Mouse (Mus musculus): ENCODE results near the gene Fut1. TPM values are rescaled to one million over a fixed set of nuclear protein-coding genes. Genes with fewer than 3 reads are reported as not detected.
"Not testable (repeated sequence)": the region's sequence is repeated elsewhere in the genome, so short reads cannot be mapped to it uniquely, and the experiment has no call there.

Gene Fut1
- total RNA-seq, 2 experiments from 2014 or later: not detected

DNA sequence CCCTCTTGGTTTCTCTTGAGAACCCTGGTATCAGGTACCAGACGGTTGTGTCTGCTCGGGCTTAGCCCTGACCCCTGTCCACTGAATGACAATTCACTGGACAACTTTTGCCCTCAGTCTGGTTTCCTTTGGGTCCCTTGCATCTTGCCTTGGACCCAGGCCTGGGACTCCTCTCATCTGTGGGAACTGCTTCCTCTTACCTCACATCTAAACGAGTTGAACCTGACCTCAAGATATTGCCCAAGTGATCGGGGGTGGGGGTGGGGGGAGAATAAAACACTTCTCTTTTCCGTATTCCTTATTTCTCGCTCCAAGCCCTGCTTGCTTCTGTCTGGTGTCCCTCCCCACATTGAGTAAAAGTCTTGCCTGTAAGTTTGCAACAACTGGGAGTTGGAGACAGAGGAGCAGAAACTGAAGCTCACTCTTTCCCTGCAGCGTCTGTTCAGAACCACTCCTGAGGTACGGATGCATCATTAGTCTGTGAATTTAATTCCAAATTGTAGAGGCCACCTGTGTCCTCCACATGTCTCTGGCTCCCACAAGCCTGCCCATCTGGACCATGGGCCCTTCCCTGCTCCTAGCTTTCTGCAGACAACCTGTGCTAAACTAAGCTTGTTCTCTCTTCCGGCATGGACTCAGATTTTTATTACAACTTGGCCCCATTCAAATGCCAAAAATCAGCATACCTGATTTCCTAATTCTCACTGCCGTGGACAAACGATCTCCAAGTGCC is 43.8 kb downstream of the Fut1 start:
- no peak for ATAC-seq (replicated peaks; ENCODE audit: low FRiP score, poor library complexity, severe bottlenecking)

DNA sequence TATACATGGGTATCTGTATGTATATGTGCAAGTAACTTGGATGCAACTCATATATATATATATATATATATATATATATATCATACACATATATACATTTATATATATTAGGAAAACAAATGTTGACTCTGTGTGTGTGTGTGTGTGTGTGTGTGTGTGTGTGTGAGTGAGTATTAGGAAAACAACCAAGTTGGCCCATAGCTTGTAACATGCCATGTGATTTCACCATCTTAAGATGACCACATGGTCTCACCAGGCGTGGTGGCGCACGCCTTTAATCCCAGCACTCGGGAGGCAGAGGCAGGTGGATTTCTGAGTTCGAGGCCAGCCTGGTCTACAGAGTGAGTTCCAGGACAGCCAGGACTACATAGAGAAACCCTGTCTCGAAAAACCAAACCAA is 44.6 kb downstream of the Fut1 start:
- ATAC-seq (replicated peaks; ENCODE audit: low FRiP score, poor library complexity, severe bottlenecking): not testable (repeated sequence)

GRCm38 (mm10) chr7:45665303-45666138 is 48.4 kb downstream of the Fut1 start:
- no peak for ATAC-seq (replicated peaks; ENCODE audit: low FRiP score, poor library complexity, severe bottlenecking)

DNA sequence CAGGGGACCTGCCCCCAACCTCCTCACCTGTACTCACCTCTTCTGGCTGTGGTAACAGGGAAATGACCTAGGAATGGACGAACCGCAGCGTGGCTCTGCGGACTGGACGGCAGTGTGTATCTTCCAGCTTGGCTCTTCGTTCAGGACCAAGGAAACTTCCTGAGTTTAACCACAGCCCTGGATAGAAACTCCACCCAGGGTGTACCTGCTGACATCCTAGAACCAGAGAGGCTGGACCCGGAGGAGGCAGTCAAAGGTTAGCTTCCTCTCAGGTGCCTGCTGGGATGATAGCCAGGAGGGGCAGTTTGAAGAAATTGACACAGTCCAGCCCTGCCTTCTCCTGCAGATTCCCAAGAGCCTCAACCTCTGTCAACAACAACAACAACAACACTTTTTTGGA is 49.1 kb downstream of the Fut1 start, which contains the start of gene Fut2:
Gene Fut2, minus strand, starts transcription at position 234 of the 400 bp plus-strand sequence.
- no peak for ATAC-seq (replicated peaks; ENCODE audit: low FRiP score, poor library complexity, severe bottlenecking)

DNA sequence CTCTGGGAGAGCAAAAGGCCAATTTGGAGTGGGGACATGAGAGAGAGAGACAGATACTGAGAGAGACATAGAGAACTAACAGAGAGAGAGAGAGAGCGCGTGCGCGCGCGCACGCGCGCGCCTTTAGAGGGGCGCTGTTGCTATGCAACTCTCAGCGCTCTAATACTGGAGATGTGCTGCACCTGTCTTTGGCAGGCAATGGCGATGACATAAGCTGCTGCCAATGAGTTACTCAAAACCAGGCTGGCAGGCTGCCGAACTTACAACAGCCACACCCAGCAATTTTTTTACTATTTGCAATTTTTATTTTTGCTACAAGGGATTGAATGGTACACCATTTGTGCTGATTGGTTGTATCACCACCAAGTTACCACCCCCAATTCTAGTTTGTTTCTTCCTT is 50.7 kb downstream of the Fut1 start:
- no peak for ATAC-seq (replicated peaks; ENCODE audit: low FRiP score, poor library complexity, severe bottlenecking)

- ATAC-seq (replicated peaks; ENCODE audit: low FRiP score, poor library complexity, severe bottlenecking): no peak
Measured at GRCm38 (mm10) chr7:45668921-45669320, 51.8 kb downstream of the Fut1 start.

Other genes starting within 250 kb of the Fut1 start
Only the 30 nearest of the 35 such genes appear.
- gene Ntf5, start 203.6 kb upstream of the Fut1 start, total RNA-seq (2015; ENCODE audit: low replicate concordance): not detected in 2 replicates
- gene Ntf5, start 203.6 kb upstream of the Fut1 start, total RNA-seq (2017; ENCODE audit: low replicate concordance): not detected in 2 replicates
- not detected in 2 replicates for gene Lhb, start 196.5 kb upstream of the Fut1 start, total RNA-seq (2015; ENCODE audit: low replicate concordance)
- gene Lhb, start 196.5 kb upstream of the Fut1 start, total RNA-seq (2017; ENCODE audit: low replicate concordance): not detected in 2 replicates
- 11.7 and 13.2 TPM in 2 replicates for gene Gys1, start 182.4 kb upstream of the Fut1 start, total RNA-seq (2015; ENCODE audit: low replicate concordance)
- gene Gys1, start 182.4 kb upstream of the Fut1 start, total RNA-seq (2017; ENCODE audit: low replicate concordance): 4.6 and 8.9 TPM in 2 replicates
- 54.1 and 63.4 TPM in 2 replicates for gene Ruvbl2, start 179.2 kb upstream of the Fut1 start, total RNA-seq (2015; ENCODE audit: low replicate concordance)
- 23.1 and 50.1 TPM in 2 replicates for gene Ruvbl2, start 179.2 kb upstream of the Fut1 start, total RNA-seq (2017; ENCODE audit: low replicate concordance)
- gene Ftl1, start 157.4 kb upstream of the Fut1 start, total RNA-seq (2015; ENCODE audit: low replicate concordance): 1,430 and 1,622 TPM in 2 replicates
- gene Ftl1, start 157.4 kb upstream of the Fut1 start, total RNA-seq (2017; ENCODE audit: low replicate concordance): 705 and 987 TPM in 2 replicates
- gene Bax, start 150.4 kb upstream of the Fut1 start, total RNA-seq (2015; ENCODE audit: low replicate concordance): 8.6 and 12.7 TPM in 2 replicates
- 9.7 and 11.8 TPM in 2 replicates for gene Bax, start 150.4 kb upstream of the Fut1 start, total RNA-seq (2017; ENCODE audit: low replicate concordance)
- gene Tulp2, start 135.4 kb upstream of the Fut1 start, total RNA-seq (2015; ENCODE audit: low replicate concordance): not detected in 2 replicates
- gene Tulp2, start 135.4 kb upstream of the Fut1 start, total RNA-seq (2017; ENCODE audit: low replicate concordance): 0.42 TPM in 1 of 2 replicates, not detected in the other
- not detected in 2 replicates for gene Gm45808, start 130.5 kb upstream of the Fut1 start, total RNA-seq (2015; ENCODE audit: low replicate concordance)
- gene Gm45808, start 130.5 kb upstream of the Fut1 start, total RNA-seq (2017; ENCODE audit: low replicate concordance): not detected in 2 replicates
- gene Dhdh, start 128.5 kb upstream of the Fut1 start, total RNA-seq (2015; ENCODE audit: low replicate concordance): 3.3 TPM in 2 replicates
- 2.1 and 2.3 TPM in 2 replicates for gene Dhdh, start 128.5 kb upstream of the Fut1 start, total RNA-seq (2017; ENCODE audit: low replicate concordance)
- gene Nucb1, start 106.9 kb upstream of the Fut1 start, total RNA-seq (2015; ENCODE audit: low replicate concordance): 83.0 and 88.6 TPM in 2 replicates
- gene Nucb1, start 106.9 kb upstream of the Fut1 start, total RNA-seq (2017; ENCODE audit: low replicate concordance): 487 and 671 TPM in 2 replicates
- gene Ppp1r15a, start 91.0 kb upstream of the Fut1 start, total RNA-seq (2015; ENCODE audit: low replicate concordance): 1,095 and 1,392 TPM in 2 replicates
- gene Ppp1r15a, start 91.0 kb upstream of the Fut1 start, total RNA-seq (2017; ENCODE audit: low replicate concordance): 1,351 and 1,490 TPM in 2 replicates
- 1.3 TPM in 1 of 2 replicates, not detected in the other for gene Plekha4, start 91.0 kb upstream of the Fut1 start, total RNA-seq (2015; ENCODE audit: low replicate concordance)
- 2.8 and 9.9 TPM in 2 replicates for gene Plekha4, start 91.0 kb upstream of the Fut1 start, total RNA-seq (2017; ENCODE audit: low replicate concordance)
- not detected in 2 replicates for gene Hsd17b14, start 62.4 kb upstream of the Fut1 start, total RNA-seq (2015; ENCODE audit: low replicate concordance)
- gene Hsd17b14, start 62.4 kb upstream of the Fut1 start, total RNA-seq (2017; ENCODE audit: low replicate concordance): not detected in 2 replicates
- 5.8 and 9.0 TPM in 2 replicates for gene Bcat2, start 47.1 kb upstream of the Fut1 start, total RNA-seq (2015; ENCODE audit: low replicate concordance)
- 10.7 and 11.2 TPM in 2 replicates for gene Bcat2, start 47.1 kb upstream of the Fut1 start, total RNA-seq (2017; ENCODE audit: low replicate concordance)
- not detected in 2 replicates for gene Fgf21, start 1.8 kb upstream of the Fut1 start, total RNA-seq (2015; ENCODE audit: low replicate concordance)
- not detected in 2 replicates for gene Fgf21, start 1.8 kb upstream of the Fut1 start, total RNA-seq (2017; ENCODE audit: low replicate concordance)
- not detected in 2 replicates for gene Izumo1, start 4.5 kb downstream of the Fut1 start, total RNA-seq (2015; ENCODE audit: low replicate concordance)
- not detected in 2 replicates for gene Izumo1, start 4.5 kb downstream of the Fut1 start, total RNA-seq (2017; ENCODE audit: low replicate concordance)
- not detected in 2 replicates for gene Rasip1, start 10.2 kb downstream of the Fut1 start, total RNA-seq (2015; ENCODE audit: low replicate concordance)
- gene Rasip1, start 10.2 kb downstream of the Fut1 start, total RNA-seq (2017; ENCODE audit: low replicate concordance): not detected in 2 replicates
- gene Mamstr, start 22.7 kb downstream of the Fut1 start, total RNA-seq (2015; ENCODE audit: low replicate concordance): not detected in 2 replicates
- gene Mamstr, start 22.7 kb downstream of the Fut1 start, total RNA-seq (2017; ENCODE audit: low replicate concordance): not detected in 2 replicates
- gene Fut2, start 49.1 kb downstream of the Fut1 start, total RNA-seq (2015; ENCODE audit: low replicate concordance): not detected in 2 replicates
- not detected in 2 replicates for gene Fut2, start 49.1 kb downstream of the Fut1 start, total RNA-seq (2017; ENCODE audit: low replicate concordance)
- not detected in 2 replicates for gene Ntn5, start 66.7 kb downstream of the Fut1 start, total RNA-seq (2015; ENCODE audit: low replicate concordance)
- gene Ntn5, start 66.7 kb downstream of the Fut1 start, total RNA-seq (2017; ENCODE audit: low replicate concordance): not detected in 2 replicates
- not detected in 2 replicates for gene Sec1, start 77.1 kb downstream of the Fut1 start, total RNA-seq (2015; ENCODE audit: low replicate concordance)
- not detected in 2 replicates for gene Sec1, start 77.1 kb downstream of the Fut1 start, total RNA-seq (2017; ENCODE audit: low replicate concordance)
- not detected in 2 replicates for gene Car11, start 82.6 kb downstream of the Fut1 start, total RNA-seq (2015; ENCODE audit: low replicate concordance)
- gene Car11, start 82.6 kb downstream of the Fut1 start, total RNA-seq (2017; ENCODE audit: low replicate concordance): not detected in 2 replicates
- gene Dbp, start 87.8 kb downstream of the Fut1 start, total RNA-seq (2015; ENCODE audit: low replicate concordance): 1.5 and 1.9 TPM in 2 replicates
- gene Dbp, start 87.8 kb downstream of the Fut1 start, total RNA-seq (2017; ENCODE audit: low replicate concordance): 0.77 and 2.2 TPM in 2 replicates
- 423 and 424 TPM in 2 replicates for gene Rpl18, start 98.2 kb downstream of the Fut1 start, total RNA-seq (2015; ENCODE audit: low replicate concordance)
- gene Rpl18, start 98.2 kb downstream of the Fut1 start, total RNA-seq (2017; ENCODE audit: low replicate concordance): 286 and 289 TPM in 2 replicates
- 4.6 and 7.9 TPM in 2 replicates for gene Sphk2, start 100.7 kb downstream of the Fut1 start, total RNA-seq (2015; ENCODE audit: low replicate concordance)
- 2.1 and 2.6 TPM in 2 replicates for gene Sphk2, start 100.7 kb downstream of the Fut1 start, total RNA-seq (2017; ENCODE audit: low replicate concordance)
- not detected in 2 replicates for gene Fam83e, start 103.9 kb downstream of the Fut1 start, total RNA-seq (2015; ENCODE audit: low replicate concordance)
- not detected in 2 replicates for gene Fam83e, start 103.9 kb downstream of the Fut1 start, total RNA-seq (2017; ENCODE audit: low replicate concordance)
- gene Spaca4, start 108.5 kb downstream of the Fut1 start, total RNA-seq (2015; ENCODE audit: low replicate concordance): not detected in 2 replicates
- not detected in 2 replicates for gene Spaca4, start 108.5 kb downstream of the Fut1 start, total RNA-seq (2017; ENCODE audit: low replicate concordance)
- gene Lmtk3, start 166.4 kb downstream of the Fut1 start, total RNA-seq (2015; ENCODE audit: low replicate concordance): not detected in 2 replicates
- gene Lmtk3, start 166.4 kb downstream of the Fut1 start, total RNA-seq (2017; ENCODE audit: low replicate concordance): not detected in 2 replicates
- gene Sult2b1, start 167.4 kb downstream of the Fut1 start, total RNA-seq (2015; ENCODE audit: low replicate concordance): not detected in 2 replicates
- gene Sult2b1, start 167.4 kb downstream of the Fut1 start, total RNA-seq (2017; ENCODE audit: low replicate concordance): not detected in 2 replicates
- gene Cyth2, start 197.3 kb downstream of the Fut1 start, total RNA-seq (2015; ENCODE audit: low replicate concordance): 10.6 and 10.7 TPM in 2 replicates
- 11.6 and 14.5 TPM in 2 replicates for gene Cyth2, start 197.3 kb downstream of the Fut1 start, total RNA-seq (2017; ENCODE audit: low replicate concordance)